Mouse (Mus musculus) kidney, embryonic 14.5 days (tissue): ENCODE measurements at regions not wholly inside any gene's neighbourhood (a gene's known extent, or its start where the extent isn't known, plus 50 kb on each side); places are given as distances from the start of the nearest gene placed in this dataset.

Experiments
- ATAC-seq: fragments of 200-750 bp; cut with Nextera tagmentation; 2 replicates; pipeline ENCODE4 v1.8.0; 2017; ENCODE audit warnings: moderate number of reproducible peaks, mild to moderate bottlenecking, moderate TSS enrichment, moderate library complexity; ENCODE audit not compliant: low FRiP score, low TSS enrichment
- H3K27ac ChIP-seq: fragments of 300-500 bp; sonication (generic); 2 replicates; pipeline ENCODE4 v1.5.1; 2014; ENCODE audit warnings: low read depth, mild to moderate bottlenecking, low read length, moderate library complexity, mixed read lengths
- H3K27me3 ChIP-seq: fragments of 300-500 bp; sonication (generic); 2 replicates; pipeline ENCODE4 v1.6.1; 2014; ENCODE audit warnings: mild to moderate bottlenecking, low read length; ENCODE audit not compliant: control insufficient read depth, insufficient read depth
- H3K36me3 ChIP-seq: fragments of 300-500 bp; sonication (generic); 2 replicates; pipeline ENCODE4 v1.6.1; 2014; ENCODE audit warnings: low read length, mixed read lengths; ENCODE audit not compliant: control insufficient read depth, insufficient read depth
- H3K4me1 ChIP-seq: fragments of 300-500 bp; sonication (generic); 2 replicates; pipeline ENCODE4 v1.6.1; 2014; ENCODE audit warnings: low read length, mixed read lengths; ENCODE audit not compliant: control insufficient read depth, insufficient read depth
- H3K4me2 ChIP-seq: fragments of 300-500 bp; sonication (generic); replicated peaks from 2 replicates; pipeline ENCODE4 v1.6.1; 2014; ENCODE audit warnings: low read depth, mild to moderate bottlenecking, low read length
- H3K4me3 ChIP-seq: fragments of 300-500 bp; sonication (generic); 2 replicates; pipeline ENCODE4 v1.5.1; 2014; ENCODE audit warnings: mild to moderate bottlenecking, low read length
- H3K9ac ChIP-seq: fragments of 300-500 bp; sonication (generic); 2 replicates; pipeline ENCODE4 v1.6.1; 2014; ENCODE audit warnings: low read depth, mild to moderate bottlenecking, low read length, moderate library complexity
- H3K9me3 ChIP-seq: fragments of 300-500 bp; sonication (generic); 2 replicates; pipeline ENCODE4 v1.6.1; 2016; ENCODE audit warnings: low read length; ENCODE audit not compliant: control insufficient read depth
- WGBS: fragments of 180-500 bp; shearing (Covaris S2); extraction: QIAGEN DNeasy Blood & Tissue Kit; methylation state at CpG from one replicate; pipeline ENCODE4 v1.1.7; 2014; 5-methylcytosine and 5-hydroxymethylcytosine counted together

- Histone ChIP-seq H3K4me2 (no peak overlapping the region), H3K9me3 (no peaks in the 10 kb centered on the region), H3K9ac (no peak overlapping the region), H3K4me1 (no peaks in the 10 kb centered on the region), H3K36me3 (no peaks in the 10 kb centered on the region), H3K4me3 (no peak overlapping the region), H3K27me3 (no peaks in the 10 kb centered on the region), H3K27ac (no peak overlapping the region)
- ATAC-seq = no peak
- WGBS = 21% methylated on average over 1 of the region's 1 CpGs
Observed at GRCm38 (mm10) chr4:4226209-4226608, 148.9 kb upstream of the Sdr16c6 start.

DNA sequence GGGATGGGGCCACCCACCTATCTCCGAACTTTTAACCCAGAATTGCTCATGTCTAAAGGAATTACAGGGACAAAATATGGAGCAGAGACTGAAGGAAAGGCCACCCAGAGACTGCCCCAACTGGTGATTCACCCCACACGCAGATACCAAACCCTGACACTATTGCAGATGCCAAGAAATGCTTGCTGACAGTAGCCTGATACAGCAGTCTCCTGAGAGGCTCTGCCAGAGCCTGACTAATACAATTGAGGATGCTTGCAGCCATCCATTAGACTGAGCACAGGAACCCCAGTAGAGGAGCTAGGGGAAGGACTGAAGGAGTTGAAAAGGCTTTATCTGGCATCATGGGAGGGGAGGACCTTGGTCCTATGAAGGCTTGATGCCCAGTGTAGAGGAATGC is 142.4 kb upstream of the Sdr16c6 start:
- H3K9ac ChIP-seq = no peak overlapping the region
- H3K4me2 ChIP-seq = no peak overlapping the region
- WGBS = 87% methylated on average over 2 of the region's 2 CpGs
- no peak overlapping the region for H3K27ac ChIP-seq
- H3K9me3 ChIP-seq = no peaks in the 10 kb centered on the region
- H3K4me3 ChIP-seq = no peak overlapping the region
- no peaks in the 10 kb centered on the region for H3K27me3 ChIP-seq
- ATAC-seq = no peak
- no peaks in the 10 kb centered on the region for H3K36me3 ChIP-seq
- no peaks in the 10 kb centered on the region for H3K4me1 ChIP-seq

- Histone ChIP-seq H3K36me3 (no peaks in the 10 kb centered on the region), H3K4me2 (no peak overlapping the region), H3K4me3 (no peak overlapping the region), H3K9ac (no peak overlapping the region), H3K27ac (no peak overlapping the region), H3K27me3 (no peaks in the 10 kb centered on the region), H3K4me1 (no peaks in the 10 kb centered on the region), H3K9me3 (no peaks in the 10 kb centered on the region)
- no peak for ATAC-seq
- WGBS = 86% methylated on average over 2 of the region's 2 CpGs
Observed at GRCm38 (mm10) chr4:4211892-4212291, 134.6 kb upstream of the Sdr16c6 start.

DNA sequence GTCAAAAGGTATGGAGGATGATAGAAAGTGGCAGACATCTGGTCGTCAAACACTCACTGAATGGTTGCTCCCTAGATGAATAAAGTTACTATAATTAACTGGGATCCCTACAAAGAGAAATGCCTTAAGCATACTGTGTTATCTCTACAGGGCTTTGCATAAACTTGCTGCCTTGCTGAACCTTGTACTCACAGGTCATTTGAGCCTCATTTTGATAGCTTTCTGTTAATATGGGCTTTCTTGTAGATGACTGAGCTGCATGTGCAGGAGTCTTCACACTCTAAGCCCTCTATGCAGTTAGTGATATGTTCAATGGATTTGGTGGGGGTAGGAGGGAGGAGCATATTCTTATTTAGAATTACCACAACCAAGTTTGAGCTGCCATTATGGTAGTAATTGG is 127.8 kb upstream of the Sdr16c6 start:
- Histone ChIP-seq H3K36me3 (no peaks in the 10 kb centered on the region), H3K27ac (no peak overlapping the region), H3K4me2 (no peak overlapping the region), H3K9ac (no peak overlapping the region), H3K9me3 (no peaks in the 10 kb centered on the region), H3K4me3 (no peak overlapping the region), H3K27me3 (no peaks in the 10 kb centered on the region), H3K4me1 (no peaks in the 10 kb centered on the region)
- no peak for ATAC-seq
- 76% methylated on average over 1 of the region's 1 CpGs for WGBS

GRCm38 (mm10) chr4:4199309-4199708 is 122.0 kb upstream of the Sdr16c6 start:
- no peak for ATAC-seq

GRCm38 (mm10) chr4:4195834-4196233 is 118.5 kb upstream of the Sdr16c6 start:
- H3K9me3 ChIP-seq = no peaks in the 10 kb centered on the region
- WGBS = 78% methylated on average over 2 of the region's 2 CpGs
- H3K36me3 ChIP-seq = no peaks in the 10 kb centered on the region
- H3K4me2 ChIP-seq = no peak overlapping the region
- no peaks in the 10 kb centered on the region for H3K4me1 ChIP-seq
- H3K27me3 ChIP-seq = no peaks in the 10 kb centered on the region
- no peak overlapping the region for H3K4me3 ChIP-seq
- no peak overlapping the region for H3K9ac ChIP-seq
- ATAC-seq = no peak
- H3K27ac ChIP-seq = no peak overlapping the region

More at GRCm38 (mm10) chr4:4199309-4199708, 122.0 kb upstream of the Sdr16c6 start:
- Histone ChIP-seq H3K4me2 (no peak overlapping the region), H3K27me3 (no peaks in the 10 kb centered on the region), H3K4me3 (no peak overlapping the region), H3K4me1 (no peaks in the 10 kb centered on the region), H3K9me3 (no peaks in the 10 kb centered on the region), H3K36me3 (no peaks in the 10 kb centered on the region), H3K9ac (no peak overlapping the region), H3K27ac (no peak overlapping the region)
- 56% methylated on average over 2 of the region's 2 CpGs for WGBS

DNA sequence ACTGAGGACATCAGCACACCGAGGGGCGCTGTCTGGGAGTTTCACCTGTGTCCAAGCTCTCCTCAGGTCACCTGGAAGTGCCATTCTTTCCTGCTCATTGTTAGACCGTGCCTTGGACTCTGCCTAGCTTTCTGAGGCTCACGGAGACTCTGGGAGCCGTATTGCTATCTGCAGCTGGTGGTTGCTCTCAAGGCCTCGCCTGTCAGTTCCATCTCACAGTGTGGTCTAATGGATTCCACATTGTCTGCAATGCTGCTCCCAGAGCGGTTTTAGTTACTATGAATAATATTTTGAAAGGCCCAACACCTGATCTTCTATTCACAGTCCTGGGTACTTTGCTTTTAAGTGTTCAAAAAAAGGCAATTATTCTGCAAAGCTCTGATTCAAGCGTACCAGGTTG is 117.9 kb upstream of the Sdr16c6 start:
- no peak overlapping the region for H3K9ac ChIP-seq
- no peaks in the 10 kb centered on the region for H3K36me3 ChIP-seq
- H3K9me3 ChIP-seq = no peaks in the 10 kb centered on the region
- ATAC-seq = no peak
- no peaks in the 10 kb centered on the region for H3K4me1 ChIP-seq
- WGBS = 73% methylated on average over 8 of the region's 8 CpGs
- no peak overlapping the region for H3K4me2 ChIP-seq
- H3K27ac ChIP-seq = no peak overlapping the region
- no peaks in the 10 kb centered on the region for H3K27me3 ChIP-seq
- H3K4me3 ChIP-seq = no peak overlapping the region
